Mouse (Mus musculus) small intestine, adult 2 months (tissue): ENCODE results near the gene Carmil2.

Experiments
- CTCF ChIP-seq: fragments of 200-500 bp; IDR thresholded peaks from 2 replicates; pipeline ENCODE4 v1.5.1; 2012; ENCODE audit warnings: low read depth, mild to moderate bottlenecking, control low read depth, inconsistent platforms, low read length, moderate library complexity, mixed read lengths; ENCODE audit not compliant: insufficient replicate concordance, insufficient read length; ENCODE audit errors: extremely low read depth
- POLR2A ChIP-seq: fragments of 200-500 bp; IDR thresholded peaks from 2 replicates; pipeline ENCODE4 v1.6.1; 2012; ENCODE audit warnings: low read depth, mild to moderate bottlenecking, control low read depth, inconsistent platforms, low read length, moderate library complexity

DNA sequence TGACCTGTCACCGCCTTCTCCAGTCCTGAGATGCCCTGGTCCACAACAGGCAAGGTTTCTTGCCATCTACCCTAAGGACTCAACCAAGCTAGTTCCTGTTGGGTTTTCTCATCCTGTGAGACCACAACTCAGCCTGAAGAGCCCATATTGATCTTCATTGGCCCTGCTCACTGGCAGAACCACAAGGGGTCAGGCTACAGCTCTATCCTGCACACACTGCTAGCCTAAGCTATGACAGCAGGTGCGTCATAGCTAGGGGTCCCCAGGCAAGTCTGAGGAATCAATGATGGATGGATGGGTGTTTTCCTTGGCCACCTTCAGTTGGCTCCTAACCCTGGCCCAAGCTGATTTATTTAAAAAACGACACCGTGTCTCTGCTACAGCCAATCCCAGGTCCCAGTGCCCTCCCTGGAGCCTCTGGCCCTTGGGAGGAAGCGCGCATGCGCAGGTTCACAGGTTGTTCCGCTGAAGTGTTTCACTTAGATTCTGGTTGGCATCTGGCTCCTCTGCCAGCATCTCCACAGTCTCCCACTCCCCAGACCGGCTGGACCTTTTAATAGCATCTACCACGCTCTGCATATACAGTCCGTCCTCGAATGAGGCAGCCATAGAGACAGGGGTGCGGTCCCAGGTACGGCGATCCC is 30.4 kb downstream of the Carmil2 start:
- no peak for TF ChIP-seq CTCF
- no peak for TF ChIP-seq POLR2A
